Mouse (Mus musculus) frontal cortex, postnatal 14 days (tissue): Measurements from ENCODE around the gene Cdc25a.

ENCODE experiments used
- DNase-seq, 2 experiments: peaks; one replicate each; pipeline ENCODE4 v3.0.0; 2022; ENCODE audit warnings: low spot score in 2 of 2

Cdc25a gene

GRCm38 (mm10) chr9:109931257-109932171 lies 56.1 kb downstream of the Cdc25a start, which contains the start of gene Map4:
Gene Map4 (plus strand): TSS chr9:109931460.
- peak; percentile 97 to 98 for DNase-seq

- DNase-seq: peak in 1 of 2 experiments; percentile 20
These were observed 57.0 kb downstream of the Cdc25a start for GRCm38 (mm10) chr9:109932361-109932755.

- peak; percentile 34 to 43 for DNase-seq
These were observed 57.5 kb downstream of the Cdc25a start for GRCm38 (mm10) chr9:109932756-109933375.

GRCm38 (mm10) chr9:109939401-109939800 lies 64.0 kb downstream of the Cdc25a start:
- no peak for DNase-seq

GRCm38 (mm10) chr9:109942796-109943195 lies 67.4 kb downstream of the Cdc25a start:
- no peak for DNase-seq
